Mouse (Mus musculus): Measurements from ENCODE around the gene Igfl3. TPM values are rescaled to one million over a fixed set of nuclear protein-coding genes. Genes with fewer than 3 reads are reported as not detected.

Igfl3 gene
- total RNA-seq (2021) = not detected
- long read RNA-seq, experiment 1 = 0 reads
- long read RNA-seq, experiment 2 = 0 reads

GRCm38 (mm10) chr7:18176194-18176593, at the start of gene Igfl3:
TSS of gene Igfl3 (plus strand) at chr7:18176494.
- DNase-seq (ENCODE audit: low spot score in 2 of 2) = no peak

DNA sequence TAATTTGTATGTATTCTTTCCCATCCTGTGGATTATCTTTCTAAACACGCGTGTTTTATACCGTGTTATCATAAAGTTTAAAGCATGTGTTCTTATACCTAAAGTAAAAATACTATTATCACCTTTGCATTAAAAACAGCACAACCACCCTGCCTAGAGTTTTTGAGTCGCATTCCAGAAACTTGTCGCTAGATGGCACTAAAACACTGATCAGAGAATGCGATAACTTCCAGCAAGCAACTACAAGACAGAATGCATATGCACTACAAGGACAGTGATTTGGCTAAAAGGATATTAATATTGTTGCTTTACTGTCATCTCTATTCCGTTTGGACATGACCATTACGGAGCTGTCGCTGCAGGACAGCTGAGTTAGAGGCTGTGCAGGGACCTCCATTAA, 34.6 kb downstream of the Igfl3 start:
- no peak for DNase-seq (ENCODE audit: low spot score in 2 of 2)

- no peak for DNase-seq (ENCODE audit: low spot score in 2 of 2)
These were observed 38.4 kb downstream of the Igfl3 start for GRCm38 (mm10) chr7:18214699-18215098.

Other genes starting within 250 kb of the Igfl3 start
- gene Ceacam11, start 204.4 kb upstream of the Igfl3 start, total RNA-seq (2021) = not detected
- not detected for gene Ceacam13, start 166.6 kb upstream of the Igfl3 start, total RNA-seq (2021)
- gene Ceacam12, start 110.6 kb upstream of the Igfl3 start, total RNA-seq (2021) = not detected
- gene Mill1, start 68.9 kb downstream of the Igfl3 start, total RNA-seq (2021) = not detected
- gene Psg18, start 178.5 kb downstream of the Igfl3 start, total RNA-seq (2021) = not detected

Data from adrenal gland, postnatal 4 days (tissue).